Mouse (Mus musculus) heart, postnatal 0 days (tissue): ENCODE results near the gene Akap4.

Experiments
- CTCF ChIP-seq: IDR thresholded peaks from 2 replicates; pipeline ENCODE4 v1.5.1; 2016; ENCODE audit warnings: antibody characterized with exemption, control low read depth, low read depth
- EP300 ChIP-seq: IDR thresholded peaks from 2 replicates; pipeline ENCODE4 v1.6.1; 2016; ENCODE audit warnings: antibody characterized with exemption, low read depth

- no peak for TF ChIP-seq CTCF
- no peak for TF ChIP-seq EP300
These were observed 47.6 kb downstream of the Akap4 start for GRCm38 (mm10) chrX:7114885-7115284.
